Mouse (Mus musculus) MEL (cell line): ENCODE data around the gene Etfa. TPM values are rescaled to one million over a fixed set of nuclear protein-coding genes. Genes with fewer than 3 reads are reported as not detected.

Source experiments
- DNase-seq: peaks from one replicate; pipeline ENCODE4 v3.0.0; 2011; ENCODE audit warnings: low read depth, low spot score
- H3K27ac ChIP-seq: 2 replicates; pipeline ENCODE4 v1.5.1; 2012; ENCODE audit warnings: low read depth, mild to moderate bottlenecking, control low read depth, low read length, moderate library complexity; ENCODE audit not compliant: control insufficient read depth
- H3K27me3 ChIP-seq, 2 experiments: fragments of 150-350 bp in 1 of 2; sonication (generic) in 1 of 2; 2 replicates each; pipeline ENCODE4 v1.6.1; 2012; ENCODE audit warnings: low read length in 2 of 2, mild to moderate bottlenecking in 2 of 2, improper control_type of control experiment in 1 of 2, moderate library complexity in 1 of 2; ENCODE audit not compliant: insufficient read depth in 2 of 2, control insufficient read depth in 1 of 2
- H3K36me3 ChIP-seq, 2 experiments: 2 replicates each; pipeline ENCODE4 v1.6.1; 2012 to 2014; ENCODE audit warnings: low read length in 2 of 2, improper control_type of control experiment in 1 of 2, inconsistent platforms in 1 of 2, mild to moderate bottlenecking in 1 of 2; ENCODE audit not compliant: insufficient read depth in 2 of 2, control insufficient read depth in 1 of 2
- H3K4me1 ChIP-seq, 2 experiments: fragments of 150-350 bp in 1 of 2; sonication (generic) in 1 of 2; 2 replicates each; pipeline ENCODE4 v1.6.1; 2012; ENCODE audit warnings: low read length in 2 of 2, improper control_type of control experiment in 1 of 2, mild to moderate bottlenecking in 1 of 2; ENCODE audit not compliant: insufficient read depth in 2 of 2, control insufficient read depth in 1 of 2
- H3K4me3 ChIP-seq, 2 experiments: fragments of 150-350 bp in 1 of 2; sonication (generic) in 1 of 2; 2 replicates each; pipeline ENCODE4 v1.5.1; 2012; ENCODE audit warnings: low read depth in 2 of 2, low read length in 2 of 2, mild to moderate bottlenecking in 2 of 2, moderate library complexity in 2 of 2, control low read depth in 1 of 2, improper control_type of control experiment in 1 of 2; ENCODE audit not compliant: control insufficient read depth in 1 of 2, insufficient read depth in 1 of 2
- H3K79me2 ChIP-seq: 2 replicates; pipeline ENCODE4 v1.6.1; 2012; ENCODE audit warnings: mild to moderate bottlenecking, low read length, moderate library complexity; ENCODE audit not compliant: control insufficient read depth, poor library complexity, insufficient read depth
- H3K9ac ChIP-seq: 2 replicates; pipeline ENCODE4 v1.6.1; 2012; ENCODE audit warnings: low read depth, mild to moderate bottlenecking, control low read depth, low read length, moderate library complexity; ENCODE audit not compliant: control insufficient read depth, poor library complexity, severe bottlenecking
- H3K9me3 ChIP-seq: fragments of 150-350 bp; sonication (generic); replicated peaks from 2 replicates; pipeline ENCODE4 v1.6.1; 2012; ENCODE audit warnings: mild to moderate bottlenecking, low read length, improper control_type of control experiment, moderate library complexity; ENCODE audit not compliant: insufficient read depth
- BHLHE40 ChIP-seq: IDR thresholded peaks from 2 replicates; pipeline ENCODE4 v1.6.1; 2012; ENCODE audit warnings: low read depth, mild to moderate bottlenecking, inconsistent platforms, low read length, improper control_type of control experiment, borderline replicate concordance
- CTCF ChIP-seq, 3 experiments: IDR thresholded peaks in 2 of 3; conservative IDR thresholded peaks in 1 of 3; 2 replicates each; pipeline ENCODE4 v1.5.1; 2011 to 2012; ENCODE audit warnings: low read length in 3 of 3, low read depth in 2 of 3, mild to moderate bottlenecking in 2 of 3, improper control_type of control experiment in 1 of 3, inconsistent platforms in 1 of 3, mixed read lengths in 1 of 3, moderate library complexity in 1 of 3; ENCODE audit not compliant: control insufficient read depth in 1 of 3, insufficient read depth in 1 of 3, poor library complexity in 1 of 3, severe bottlenecking in 1 of 3
- EP300 ChIP-seq, 2 experiments: IDR thresholded peaks; 2 replicates each; pipeline ENCODE4 v1.6.1; 2011; ENCODE audit warnings: improper control_type of control experiment in 2 of 2, low read length in 2 of 2, low read depth in 1 of 2, mild to moderate bottlenecking in 1 of 2
- ETS1 ChIP-seq: IDR thresholded peaks from 2 replicates; pipeline ENCODE4 v1.6.1; 2012; ENCODE audit warnings: low read depth, mild to moderate bottlenecking, inconsistent platforms, low read length, improper control_type of control experiment, moderate library complexity
- GABPA ChIP-seq: IDR thresholded peaks from 2 replicates; pipeline ENCODE4 v1.6.1; 2012; ENCODE audit warnings: low read depth, mild to moderate bottlenecking, inconsistent platforms, low read length, improper control_type of control experiment, moderate library complexity
- JUND ChIP-seq: IDR thresholded peaks from 2 replicates; pipeline ENCODE4 v1.6.1; 2011; ENCODE audit warnings: low read depth, mild to moderate bottlenecking, improper control_type of control experiment, low read length
- MAX ChIP-seq: IDR thresholded peaks from 2 replicates; pipeline ENCODE4 v1.6.1; 2011; ENCODE audit warnings: low read length, improper control_type of control experiment
- MAZ ChIP-seq: IDR thresholded peaks from 2 replicates; pipeline ENCODE4 v1.6.1; 2012; ENCODE audit warnings: low read depth, mild to moderate bottlenecking, inconsistent platforms, low read length, improper control_type of control experiment
- MXI1 ChIP-seq: IDR thresholded peaks from 2 replicates; pipeline ENCODE4 v1.6.1; 2011; ENCODE audit warnings: mild to moderate bottlenecking, low read depth, low read length, improper control_type of control experiment
- MYB ChIP-seq: IDR thresholded peaks from 2 replicates; pipeline ENCODE4 v1.6.1; 2011; ENCODE audit warnings: mild to moderate bottlenecking, low read depth, low read length, improper control_type of control experiment
- POLR2AphosphoS2 ChIP-seq: IDR thresholded peaks from 2 replicates; pipeline ENCODE4 v1.6.1; 2011; ENCODE audit warnings: low read length, improper control_type of control experiment
- POLR2AphosphoS5 ChIP-seq: IDR thresholded peaks from 2 replicates; pipeline ENCODE4 v1.6.1; 2012; ENCODE audit warnings: low read depth, borderline replicate concordance, mild to moderate bottlenecking, inconsistent platforms, low read length, moderate library complexity, mixed read lengths
- RAD21 ChIP-seq: IDR thresholded peaks from 2 replicates; pipeline ENCODE4 v1.6.1; 2011; ENCODE audit warnings: mild to moderate bottlenecking, low read depth, low read length, improper control_type of control experiment
- RCOR1 ChIP-seq: IDR thresholded peaks from 2 replicates; pipeline ENCODE4 v1.6.1; 2012; ENCODE audit warnings: low read depth, mild to moderate bottlenecking, inconsistent platforms, low read length, improper control_type of control experiment
- SIN3A ChIP-seq: IDR thresholded peaks from 2 replicates; pipeline ENCODE4 v1.6.1; 2012; ENCODE audit warnings: low read length, improper control_type of control experiment, inconsistent platforms
- SMC3 ChIP-seq: IDR thresholded peaks from 2 replicates; pipeline ENCODE4 v1.6.1; 2011; ENCODE audit warnings: low read depth, low read length, improper control_type of control experiment
- TCF12 ChIP-seq: IDR thresholded peaks from 2 replicates; pipeline ENCODE4 v1.6.1; 2014; ENCODE audit warnings: low read depth, mild to moderate bottlenecking, inconsistent platforms, low read length, improper control_type of control experiment, moderate library complexity
- UBTF ChIP-seq: IDR thresholded peaks from 2 replicates; pipeline ENCODE4 v1.6.1; 2012; ENCODE audit warnings: low read depth, mild to moderate bottlenecking, inconsistent platforms, low read length, improper control_type of control experiment, moderate library complexity, borderline replicate concordance; ENCODE audit not compliant: insufficient read depth
- USF1 ChIP-seq: IDR thresholded peaks from 2 replicates; pipeline ENCODE4 v1.6.1; 2014; ENCODE audit warnings: low read depth, mild to moderate bottlenecking, inconsistent platforms, low read length, improper control_type of control experiment, moderate library complexity
- USF2 ChIP-seq, 2 experiments: IDR thresholded peaks; 2 replicates each; pipeline ENCODE4 v1.6.1; 2011 to 2012; ENCODE audit warnings: improper control_type of control experiment in 2 of 2, low read length in 2 of 2, borderline replicate concordance in 1 of 2, inconsistent platforms in 1 of 2, low read depth in 1 of 2, mild to moderate bottlenecking in 1 of 2; ENCODE audit not compliant: insufficient read depth in 1 of 2
- ZC3H11A ChIP-seq: IDR thresholded peaks from 2 replicates; pipeline ENCODE4 v1.6.1; 2012; ENCODE audit warnings: low read depth, mild to moderate bottlenecking, inconsistent platforms, low read length, improper control_type of control experiment
- ZKSCAN1 ChIP-seq: IDR thresholded peaks from 2 replicates; pipeline ENCODE4 v1.6.1; 2012; ENCODE audit warnings: low read depth, mild to moderate bottlenecking, inconsistent platforms, low read length, improper control_type of control experiment, moderate library complexity
- ZMIZ1 ChIP-seq: IDR thresholded peaks from 2 replicates; pipeline ENCODE4 v1.6.1; 2012; ENCODE audit warnings: low read depth, mild to moderate bottlenecking, inconsistent platforms, low read length, improper control_type of control experiment, moderate library complexity
- polyA plus RNA-seq, 2 experiments: library from polyadenylated mRNA; stranded (reverse) in 1 of 2; unstranded in 1 of 2; fragments of >175 nt in 1 of 2; fragments of >200 nt in 1 of 2; gene quantifications; 2 replicates each; pipeline versions ENCODE4 v1.2.1 to v1.2.4; 2012; ENCODE audit warnings: low replicate concordance in 2 of 2, low read depth in 1 of 2; ENCODE audit not compliant: insufficient read length in 2 of 2, insufficient read depth in 1 of 2, missing spikeins in 1 of 2
- total RNA-seq: library from RNA; depleted of rRNA; stranded (reverse); fragments of 300-350 nt; gene quantifications from 2 replicates; pipeline ENCODE4 v1.2.3, GENCODE M21; 2012

The Etfa gene
- total and polyA plus RNA-seq, 3 experiments, result 37.5 to 126 TPM; not detected in 1

- Histone ChIP-seq H3K9me3 (no peaks in the 10 kb centered on the region), H3K36me3 (no peaks in the 10 kb centered on the region), H3K9ac (no peak overlapping the region), H3K79me2 (no peaks in the 10 kb centered on the region), H3K4me1 (no peaks in the 10 kb centered on the region), H3K27me3 (no peaks in the 10 kb centered on the region), H3K4me3 (no peak overlapping the region), H3K27ac (no peak overlapping the region)
- DNase-seq, result peak; percentile 59
- TF ChIP-seq ZMIZ1 (no peak), MAX (no peak), MYB (no peak), JUND (no peak), ETS1 (no peak), SIN3A (no peak), GABPA (no peak), MXI1 (no peak), TCF12 (no peak), RAD21 (peak; percentile 46), USF2 (IDR thresholded peaks at IDR 0.05; ENCODE audit: borderline replicate concordance in 1 of 2, insufficient read depth in 1 of 2, low read depth in 1 of 2, low read length in 2 of 2) (no peak), ZC3H11A (0 out of 2 replicates have a peak, but pooled peaks have one; percentile 21), POLR2AphosphoS2 (no peak), RCOR1 (no peak), EP300 (IDR thresholded peaks at IDR 0.05; ENCODE audit: low read depth in 1 of 2, low read length in 2 of 2) (no peak), POLR2AphosphoS5 (no peak), CTCF (IDR thresholded peaks at IDR 0.05 in 2 of 3, conservative IDR thresholded peaks at IDR 0.05 in 1 of 3; ENCODE audit: control insufficient read depth in 1 of 3, insufficient read depth in 1 of 3, low read depth in 2 of 3, low read length in 3 of 3, poor library complexity in 1 of 3, severe bottlenecking in 1 of 3) (peak; percentile 65 to 89 (median 74)), SMC3 (peak; percentile 83)
Observed at GRCm38 (mm10) chr9:55535907-55536306, 23.9 kb upstream of the Etfa start.

GRCm38 (mm10) chr9:55525716-55526115, 13.7 kb upstream of the Etfa start:
- H3K27ac ChIP-seq, result no peak overlapping the region
- no peaks in the 10 kb centered on the region for H3K36me3 ChIP-seq
- no peaks in the 10 kb centered on the region for H3K79me2 ChIP-seq
- peak; percentile 66 for DNase-seq
- no peaks in the 10 kb centered on the region for H3K9me3 ChIP-seq
- TF ChIP-seq UBTF, result no peak
- TF ChIP-seq USF1, result no peak
- no peak for TF ChIP-seq MAZ
- TF ChIP-seq CTCF (IDR thresholded peaks at IDR 0.05 in 2 of 3, conservative IDR thresholded peaks at IDR 0.05 in 1 of 3; ENCODE audit: control insufficient read depth in 1 of 3, insufficient read depth in 1 of 3, low read depth in 2 of 3, low read length in 3 of 3, poor library complexity in 1 of 3, severe bottlenecking in 1 of 3), result peak; percentile 74 to 94 (median 84)
- peak; percentile 48 for TF ChIP-seq ZC3H11A
- peak; percentile 74 for TF ChIP-seq RAD21
- TF ChIP-seq SMC3, result peak; percentile 76
- no peak for TF ChIP-seq POLR2AphosphoS5
- TF ChIP-seq BHLHE40, result no peak
- no peak for TF ChIP-seq ZKSCAN1
- no peak overlapping the region for H3K9ac ChIP-seq
- no peaks in the 10 kb centered on the region for H3K4me1 ChIP-seq
- H3K27me3 ChIP-seq, result no peaks in the 10 kb centered on the region
- H3K4me3 ChIP-seq, result no peak overlapping the region
